In the genomic region with DNA sequence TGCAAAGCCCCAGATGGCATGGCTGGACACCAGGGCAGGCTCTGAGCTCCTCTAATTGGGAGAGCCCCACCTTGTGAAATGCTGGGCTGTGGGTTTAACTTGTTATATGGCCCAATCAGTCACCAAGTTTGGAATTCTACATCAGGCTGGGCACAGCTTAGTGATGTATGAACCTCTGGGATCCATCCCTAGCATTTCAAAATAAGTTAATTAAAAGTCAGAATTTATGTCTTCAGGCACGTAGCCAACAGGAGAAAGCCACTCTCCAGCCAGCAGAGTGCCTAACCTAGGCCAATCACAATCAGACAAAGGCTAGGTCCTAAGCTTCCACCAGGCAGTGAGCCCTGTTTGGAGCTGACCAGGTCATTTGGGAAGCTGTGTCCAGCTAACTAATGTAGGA, we compare ENCODE assay signal across 24 mouse cellular contexts. TPM values are rescaled to one million over a fixed set of nuclear protein-coding genes. Genes with fewer than 3 reads are reported as not detected.
DNase-seq lines count a peak whose midpoint lies in the region; ATAC-seq and TF ChIP-seq lines count a peak whose summit lies in the region.
"Had no signal": no experiment of that assay in that cellular context is flagged by ENCODE, and none has a peak within 500 bp of the region (broad histone marks: within the 10 kb centered on the region; RNA-seq: fewer than 3 reads in every experiment).

No protein-coding gene starts in this region.

- H3K9me3 ChIP-seq in MEL (replicated peaks; ENCODE audit: insufficient read depth, low read length) = no peaks in the 10 kb centered on the region
- no peaks in the 10 kb centered on the region for H3K9me3 ChIP-seq in liver, embryonic 16.5 days (replicated peaks; ENCODE audit: control insufficient read depth, low read length)
- H3K9me3 ChIP-seq: forebrain, embryonic 15.5 days; heart, embryonic 10.5 days; hindbrain, embryonic 10.5 days; lung, embryonic 15.5 days; midbrain, embryonic 15.5 days had no signal

- intact Hi-C loops in left cerebral cortex, postnatal 25 days (cut with DNase I) = no loop called here

- H3K4me1 ChIP-seq in MEL (ENCODE audit: control insufficient read depth in 1 of 2, insufficient read depth in 2 of 2, low read length in 2 of 2) = peaks cover 28 to 45% of the 10 kb centered on the region in 2 experiments
- H3K4me1 ChIP-seq in liver, embryonic 16.5 days (ENCODE audit: control insufficient read depth, low read depth, low read length) = peaks cover 76% of the 10 kb centered on the region

- no peaks in the 10 kb centered on the region for H3K27me3 ChIP-seq in MEL (ENCODE audit: control insufficient read depth in 1 of 2, insufficient read depth in 2 of 2, low read length in 2 of 2)
- no peaks in the 10 kb centered on the region for H3K27me3 ChIP-seq in liver, embryonic 16.5 days (ENCODE audit: control insufficient read depth, insufficient read depth, low read depth, low read length)
- H3K27me3 ChIP-seq: CH12.LX; forebrain, embryonic 15.5 days; lung, embryonic 15.5 days; midbrain, embryonic 15.5 days had no signal

- peak; percentile 34 for DNase-seq in kidney, adult 9 months
- DNase-seq in kidney, postnatal 4 days = no peak
- peak; percentile 10 for DNase-seq in MEL (ENCODE audit: low read depth, low spot score)
- DNase-seq in NIH3T3 (ENCODE audit: low read depth) = peak; percentile 18
- DNase-seq in ovary, adult 18-20 months (ENCODE audit: low spot score) = no peak
- no peak for DNase-seq in left cerebral cortex, postnatal 25 days (ENCODE audit: low spot score in 2 of 2)
- DNase-seq: adrenal gland, postnatal 25 days; B cell, adult 2 months; cerebellum, adult 9-10 months; kidney, adult 11 months; kidney, postnatal 25 days; layer of hippocampus, postnatal 36 days; lung, postnatal 4 days; right cerebral cortex, postnatal 14 days; spleen, adult 18-20 months; thymus, postnatal 14 days had no signal

- H3K4me2 ChIP-seq in liver, embryonic 16.5 days (ENCODE audit: low read depth, low read length) = peak overlapping the region; percentile 27
- H3K4me2 ChIP-seq: forebrain, embryonic 15.5 days; lung, embryonic 15.5 days; midbrain, embryonic 15.5 days had no signal

- H3K79me2 ChIP-seq in MEL (ENCODE audit: control insufficient read depth, insufficient read depth, low read length, poor library complexity) = peaks cover 76% of the 10 kb centered on the region

- H3K9ac ChIP-seq in MEL (ENCODE audit: control insufficient read depth, low read depth, low read length, poor library complexity, severe bottlenecking) = no peak overlapping the region; the same call in 1 of the 2 replicates
- H3K9ac ChIP-seq in liver, embryonic 16.5 days (ENCODE audit: low read depth, low read length) = peak overlapping the region; percentile 31
- H3K9ac ChIP-seq: forebrain, embryonic 15.5 days; lung, embryonic 15.5 days; midbrain, embryonic 15.5 days had no signal

- TF ChIP-seq POLR2A in MEL (IDR thresholded peaks at IDR 0.05; ENCODE audit: control insufficient read depth in 1 of 2, insufficient read depth in 1 of 2, low read depth in 1 of 2, low read length in 2 of 2, poor library complexity in 1 of 2) = no peak

- no peak for TF ChIP-seq EP300 in MEL (IDR thresholded peaks at IDR 0.05; ENCODE audit: low read depth in 1 of 2, low read length in 2 of 2)

- no peak for TF ChIP-seq CTCF in MEL (IDR thresholded peaks at IDR 0.05 in 2 of 3, conservative IDR thresholded peaks at IDR 0.05 in 1 of 3; ENCODE audit: control insufficient read depth in 1 of 3, insufficient read depth in 1 of 3, low read depth in 2 of 3, low read length in 3 of 3, poor library complexity in 1 of 3, severe bottlenecking in 1 of 3)

- H3K4me3 ChIP-seq in MEL (ENCODE audit: control insufficient read depth in 1 of 2, insufficient read depth in 1 of 2, low read depth in 2 of 2, low read length in 2 of 2) = no peak overlapping the region
- no peak overlapping the region for H3K4me3 ChIP-seq in liver, embryonic 16.5 days (ENCODE audit: low read depth, low read length)
- H3K4me3 ChIP-seq: forebrain, embryonic 15.5 days; heart, embryonic 10.5 days; hindbrain, embryonic 10.5 days; lung, embryonic 15.5 days; midbrain, embryonic 15.5 days had no signal

- H3K36me3 ChIP-seq in MEL (ENCODE audit: control insufficient read depth in 1 of 2, insufficient read depth in 2 of 2, low read length in 2 of 2) = peaks cover 11 to 33% of the 10 kb centered on the region in 2 experiments
- peaks cover 9% of the 10 kb centered on the region for H3K36me3 ChIP-seq in liver, embryonic 16.5 days (ENCODE audit: control insufficient read depth, insufficient read depth)
- H3K36me3 ChIP-seq: forebrain, embryonic 15.5 days; midbrain, embryonic 15.5 days had no signal

- TF ChIP-seq RAD21 in MEL (IDR thresholded peaks at IDR 0.05; ENCODE audit: low read depth, low read length) = no peak

- H3K27ac ChIP-seq in MEL (ENCODE audit: control insufficient read depth, low read depth, low read length) = peak overlapping the region; percentile 96
- peak overlapping the region; percentile 61 for H3K27ac ChIP-seq in liver, embryonic 16.5 days (ENCODE audit: low read length)
- H3K27ac ChIP-seq: forebrain, embryonic 15.5 days; heart, embryonic 10.5 days; hindbrain, postnatal 0 days; lung, embryonic 15.5 days; midbrain, embryonic 15.5 days had no signal

- no peak for ATAC-seq in liver, embryonic 16.5 days (ENCODE audit: low read depth)
- ATAC-seq: forebrain, embryonic 15.5 days; hindbrain, postnatal 0 days; midbrain, embryonic 15.5 days had no signal

- WGBS in liver, embryonic 16.5 days (ENCODE audit: insufficient replicate concordance) = 84% methylated on average over 1 of the region's 1 CpGs

TF ChIP-seq in MEL, 35 proteins besides CTCF, POLR2A, EP300 and RAD21:
- TF ChIP-seq E2F4 (IDR thresholded peaks at IDR 0.05; ENCODE audit: borderline replicate concordance, low read depth, low read length) (no peak), ZNF384 (IDR thresholded peaks at IDR 0.05; ENCODE audit: low read depth, low read length) (no peak)

RNA-seq across cellular contexts. Expression of a gene that starts 5.7 kb away (rescaled TPM):
- total RNA-seq in MEL (2012; rRNA removed) = 288 and 305 TPM in 2 replicates
- polyA plus RNA-seq in MEL (2012; ENCODE audit: insufficient read depth in 1 of 2, insufficient read length in 2 of 2, low read depth in 1 of 2, low replicate concordance in 2 of 2, missing spikeins in 1 of 2) = 100 to 1,000 TPM in 1 of 2 experiments, not detected in 1; 241 TPM
- 42.7 and 51.7 TPM in 2 replicates for polyA plus RNA-seq in liver, embryonic 16.5 days (2015; fragmentation: Nextera tagmentation; extraction: Ambion mirVana)
- 10 to 100 TPM; 42.3 to 50.7 TPM for total RNA-seq in left cerebral cortex, postnatal 25 days (2021)

Comparison
In these comparisons a context has a peak if more than half of its experiments do, and no peak if none do; other contexts are left out.
1. DNase-seq: peak in kidney, adult 9 months (single experiment), MEL (single experiment) and NIH3T3 (single experiment); none in kidney, postnatal 4 days (0 of 2), ovary, adult 18-20 months (single experiment) and left cerebral cortex, postnatal 25 days (0 of 2).